In genomic region chr15:61553908-61554307, GRCm38 (mm10) we compare ENCODE assay signal across 22 mouse cellular contexts.
"Had no signal": no experiment of that assay in that cellular context is flagged by ENCODE, and none has a peak within 500 bp of the region (broad histone marks: within the 10 kb centered on the region; RNA-seq: fewer than 3 reads in every experiment).

No protein-coding gene starts in this region.

- H3K4me3 ChIP-seq: layer of hippocampus, adult 2 months; limb, embryonic 10.5 days; limb, embryonic 13.5 days; liver, embryonic 12.5 days; liver, embryonic 15.5 days; lung, embryonic 15.5 days; megakaryocyte, embryonic 14.5 days; midbrain, embryonic 10.5 days; midbrain, embryonic 15.5 days; neural tube, embryonic 12.5 days; neural tube, embryonic 15.5 days; stomach, embryonic 15.5 days had no signal

- H3K9me3 ChIP-seq: limb, embryonic 10.5 days; limb, embryonic 13.5 days; liver, embryonic 12.5 days; liver, embryonic 15.5 days; lung, embryonic 15.5 days; megakaryocyte, embryonic 14.5 days; midbrain, embryonic 10.5 days; midbrain, embryonic 15.5 days; neural tube, embryonic 12.5 days; neural tube, embryonic 15.5 days; stomach, embryonic 15.5 days had no signal

- H3K27me3 ChIP-seq: limb, embryonic 13.5 days; liver, embryonic 12.5 days; liver, embryonic 15.5 days; lung, embryonic 15.5 days; megakaryocyte, embryonic 14.5 days; midbrain, embryonic 15.5 days; neural tube, embryonic 12.5 days; neural tube, embryonic 15.5 days; stomach, embryonic 15.5 days had no signal

- ATAC-seq: liver, embryonic 12.5 days; midbrain, embryonic 15.5 days had no signal

- DNase-seq: layer of hippocampus, adult 9-11 months; liver; lung, adult 18-20 months; lung, postnatal 10 days; lung, postnatal 36 days; retina, postnatal 1 day; right cerebral cortex, postnatal 25 days; spleen, adult 18-20 months; thymus, postnatal 25 days had no signal

- H3K36me3 ChIP-seq: limb, embryonic 10.5 days; limb, embryonic 13.5 days; liver, embryonic 12.5 days; liver, embryonic 15.5 days; lung, embryonic 15.5 days; midbrain, embryonic 10.5 days; midbrain, embryonic 15.5 days; neural tube, embryonic 12.5 days; neural tube, embryonic 15.5 days; stomach, embryonic 15.5 days had no signal

- H3K27ac ChIP-seq: kidney, postnatal 0 days; layer of hippocampus, adult 2 months; limb, embryonic 10.5 days; limb, embryonic 13.5 days; liver, embryonic 12.5 days; liver, embryonic 15.5 days; lung, embryonic 15.5 days; midbrain, embryonic 10.5 days; midbrain, embryonic 15.5 days; neural tube, embryonic 12.5 days; neural tube, embryonic 15.5 days; stomach, embryonic 15.5 days had no signal

- H3K4me2 ChIP-seq: limb, embryonic 13.5 days; liver, embryonic 12.5 days; liver, embryonic 15.5 days; lung, embryonic 15.5 days; midbrain, embryonic 15.5 days; neural tube, embryonic 12.5 days; neural tube, embryonic 15.5 days; stomach, embryonic 15.5 days had no signal

- H3K4me1 ChIP-seq: limb, embryonic 10.5 days; limb, embryonic 13.5 days; liver, embryonic 12.5 days; liver, embryonic 15.5 days; megakaryocyte, embryonic 14.5 days; midbrain, embryonic 15.5 days; neural tube, embryonic 12.5 days; neural tube, embryonic 15.5 days; stomach, embryonic 15.5 days had no signal

- H3K9ac ChIP-seq: limb, embryonic 13.5 days; liver, embryonic 12.5 days; liver, embryonic 15.5 days; lung, embryonic 15.5 days; midbrain, embryonic 15.5 days; neural tube, embryonic 12.5 days; neural tube, embryonic 15.5 days; stomach, embryonic 15.5 days had no signal
